Mouse (Mus musculus) megakaryocyte-erythroid progenitor cell, adult 5 weeks (primary cell): ENCODE measurements around the gene Mindy2. TPM values are rescaled to one million over a fixed set of nuclear protein-coding genes. Genes with fewer than 3 reads are reported as not detected.

Experiments
- polyA plus RNA-seq: library from polyadenylated mRNA; stranded (reverse); fragments of >175 nt; gene quantifications from 2 replicates; pipeline ENCODE4 v1.2.3, GENCODE M21; 2012

The Mindy2 gene
- polyA plus RNA-seq: 13.3 and 15.8 TPM in 2 replicates

GRCm38 (mm10) chr9:70657013-70657967, at the start of gene Mindy2:
Mindy2 (minus strand) TSS chr9:70657174.

GRCm38 (mm10) chr9:70678682-70679131, 21.7 kb upstream of the Mindy2 start, which contains the start of gene Adam10:
Adam10 (plus strand) TSS chr9:70678997.

GRCm38 (mm10) chr9:70656130-70657007, 605 bp downstream of the Mindy2 start, which contains the start of gene Gm10642:
Gm10642 (plus strand) TSS chr9:70656251.

Other genes starting within 250 kb of the Mindy2 start
- gene Ccnb2, start 235.6 kb downstream of the Mindy2 start, polyA plus RNA-seq: 44.1 and 45.7 TPM in 2 replicates
- gene Rnf111, start 153.4 kb downstream of the Mindy2 start, polyA plus RNA-seq: 6.1 and 6.4 TPM in 2 replicates
- gene Sltm, start 114.4 kb downstream of the Mindy2 start, polyA plus RNA-seq: 16.9 and 26.5 TPM in 2 replicates
- 1.1 and 1.2 TPM in 2 replicates for gene Gm10642, start 923 bp downstream of the Mindy2 start, polyA plus RNA-seq
- gene Adam10, start 21.8 kb upstream of the Mindy2 start, polyA plus RNA-seq: 49.8 and 58.9 TPM in 2 replicates